Mouse (Mus musculus) G1E (cell line): ENCODE measurements at regions not wholly inside any gene's neighbourhood (a gene's known extent, or its start where the extent isn't known, plus 50 kb on each side); places are given as distances from the start of the nearest gene placed in this dataset.
A peak's percentile ranks its signal among the peaks of the same experiment; 100 is the strongest.

Experiments used
- ATAC-seq: 2 replicates; pipeline ENCODE4 v1.8.0; 2016; ENCODE audit warnings: mild to moderate bottlenecking; ENCODE audit not compliant: insufficient number of reproducible peaks, poor library complexity, low FRiP score, severe bottlenecking; ENCODE audit errors: extremely low read depth
- DNase-seq: peaks from one replicate; pipeline ENCODE4 v3.0.0; 2012; ENCODE audit warnings: low spot score
- H3K27me3 ChIP-seq: 2 replicates; pipeline ENCODE4 v1.6.1; 2012; ENCODE audit warnings: mild to moderate bottlenecking, low read length, inconsistent platforms; ENCODE audit not compliant: insufficient read depth
- H3K36me3 ChIP-seq: replicated peaks from 2 replicates; pipeline ENCODE3; 2012; ENCODE audit warnings: mild to moderate bottlenecking, inconsistent platforms
- H3K4me1 ChIP-seq: 2 replicates; pipeline ENCODE4 v1.6.1; 2012; ENCODE audit warnings: low read depth, low read length, inconsistent platforms, mixed read lengths; ENCODE audit not compliant: insufficient read depth
- H3K4me3 ChIP-seq: 2 replicates; pipeline ENCODE4 v1.5.1; 2012; ENCODE audit warnings: low read depth, mild to moderate bottlenecking, inconsistent platforms, low read length, moderate library complexity, mixed read lengths
- H3K9me3 ChIP-seq: replicated peaks from 2 replicates; pipeline ENCODE4 v1.6.1; 2012; ENCODE audit warnings: inconsistent platforms
- CTCF ChIP-seq: IDR thresholded peaks from 2 replicates; pipeline ENCODE4 v1.5.1; 2012; ENCODE audit warnings: low read depth, low read length, inconsistent platforms, mixed read lengths
- GATA1 ChIP-seq: IDR thresholded peaks from 2 replicates; pipeline ENCODE4 v1.6.1; 2012; ENCODE audit warnings: borderline replicate concordance, low read length, inconsistent platforms, mixed read lengths
- GATA2 ChIP-seq: IDR thresholded peaks from 2 replicates; pipeline ENCODE4 v1.6.1; 2012; ENCODE audit warnings: low read depth, low read length, inconsistent platforms, borderline replicate concordance
- POLR2AphosphoS5 ChIP-seq: IDR thresholded peaks from 2 replicates; pipeline ENCODE4 v1.6.1; 2012; ENCODE audit warnings: low read depth, low read length, inconsistent platforms; ENCODE audit not compliant: insufficient replicate concordance
- TAL1 ChIP-seq: conservative IDR thresholded peaks from 2 replicates; pipeline ENCODE4 v1.6.1; 2012; ENCODE audit warnings: low read depth, low read length, inconsistent platforms, mixed read lengths

GRCm38 (mm10) chr13:38766133-38766532 is 107.3 kb upstream of the Eef1e1 start:
- 0 out of 2 replicates have a peak, but pooled peaks cover 3% of the 10 kb centered on the region for H3K27me3 ChIP-seq
- no peak overlapping the region for H3K4me3 ChIP-seq
- DNase-seq, result no peak
- H3K9me3 ChIP-seq, result no peaks in the 10 kb centered on the region
- H3K36me3 ChIP-seq, result no peaks in the 10 kb centered on the region
- TF ChIP-seq GATA2, result no peak
- no peak for TF ChIP-seq GATA1
- TF ChIP-seq POLR2AphosphoS5, result no peak
- 0 out of 2 replicates have a peak, but pooled peaks have one; percentile 8 for TF ChIP-seq CTCF
- TF ChIP-seq TAL1, result no peak
- H3K4me1 ChIP-seq, result no peaks in the 10 kb centered on the region
- ATAC-seq, result no peak

- H3K36me3 ChIP-seq, result no peaks in the 10 kb centered on the region
- H3K27me3 ChIP-seq, result 0 out of 2 replicates have a peak, but pooled peaks cover 3% of the 10 kb centered on the region
- no peaks in the 10 kb centered on the region for H3K4me1 ChIP-seq
- no peak for DNase-seq
- TF ChIP-seq GATA2 (no peak), TAL1 (no peak), GATA1 (no peak), CTCF (no peak), POLR2AphosphoS5 (no peak)
- no peak overlapping the region for H3K4me3 ChIP-seq
- H3K9me3 ChIP-seq, result no peaks in the 10 kb centered on the region
- no peak for ATAC-seq
Observed at GRCm38 (mm10) chr13:38760261-38760660, 101.4 kb upstream of the Eef1e1 start.

DNA sequence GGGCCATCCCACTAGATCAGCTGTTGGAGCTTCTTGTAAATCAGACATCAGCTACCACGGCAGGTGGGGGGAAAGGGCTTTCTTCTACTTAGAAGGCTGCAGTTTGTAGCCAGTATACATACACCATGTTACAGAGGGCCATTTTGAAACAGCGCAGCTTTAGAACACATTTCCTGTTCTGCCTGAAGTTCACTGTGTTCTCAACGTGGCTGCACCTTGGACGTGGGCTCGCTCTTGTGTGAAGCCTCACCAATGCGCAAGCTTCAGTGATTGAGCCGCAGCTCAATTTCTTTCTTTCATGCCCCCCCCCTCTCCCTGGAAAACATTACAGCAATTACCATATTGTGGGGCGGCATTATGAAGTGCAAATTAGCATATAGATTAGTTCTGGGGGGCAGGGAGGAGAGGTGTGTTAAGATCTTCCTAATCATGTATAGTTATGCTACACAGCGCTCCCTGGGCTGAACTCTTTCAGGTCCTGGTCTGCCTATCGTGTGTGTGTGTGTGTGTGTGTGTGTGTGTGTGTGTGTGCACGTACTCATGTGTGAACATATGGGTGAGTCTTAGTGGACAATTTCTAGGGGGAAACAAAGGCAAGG is 97.9 kb upstream of the Eef1e1 start:
- DNase-seq (no peak), ATAC-seq (no peak)
- Histone ChIP-seq H3K9me3 (no peaks in the 10 kb centered on the region), H3K27me3 (0 out of 2 replicates have a peak, but pooled peaks cover 3% of the 10 kb centered on the region), H3K4me3 (no peak overlapping the region), H3K4me1 (no peaks in the 10 kb centered on the region), H3K36me3 (no peaks in the 10 kb centered on the region)
- TF ChIP-seq POLR2AphosphoS5 (no peak), GATA1 (no peak), TAL1 (no peak)

- H3K9me3 ChIP-seq, result no peaks in the 10 kb centered on the region
- TF ChIP-seq POLR2AphosphoS5 (no peak), GATA2 (no peak), GATA1 (no peak), TAL1 (no peak), CTCF (no peak)
- no peak overlapping the region for H3K4me3 ChIP-seq
- no peaks in the 10 kb centered on the region for H3K36me3 ChIP-seq
- H3K4me1 ChIP-seq, result no peaks in the 10 kb centered on the region
- no peak for DNase-seq
- no peaks in the 10 kb centered on the region for H3K27me3 ChIP-seq
- ATAC-seq, result no peak
Observed at GRCm38 (mm10) chr13:38753722-38754121, 94.9 kb upstream of the Eef1e1 start.

DNA sequence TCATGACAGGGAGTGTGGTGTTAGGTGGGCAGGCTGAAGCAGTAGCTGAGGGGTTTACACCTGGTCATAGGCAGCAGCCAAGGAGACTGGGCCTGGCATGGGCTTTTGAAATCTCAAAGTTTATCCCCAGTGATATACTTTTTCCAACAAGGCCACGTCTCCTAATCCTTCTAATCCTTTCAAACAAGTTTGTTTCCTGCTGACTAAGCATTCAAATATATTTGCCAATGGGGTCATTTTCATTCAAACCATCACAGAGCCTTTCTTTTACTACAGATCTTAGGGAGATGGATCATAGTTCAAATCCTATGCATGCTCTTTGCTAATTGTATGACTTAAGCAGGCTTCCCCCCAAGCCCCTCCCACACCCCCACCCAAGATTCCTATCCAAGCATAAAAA is 93.0 kb upstream of the Eef1e1 start:
- Histone ChIP-seq H3K4me3 (no peak overlapping the region), H3K9me3 (no peaks in the 10 kb centered on the region), H3K36me3 (no peaks in the 10 kb centered on the region), H3K27me3 (no peaks in the 10 kb centered on the region), H3K4me1 (no peaks in the 10 kb centered on the region)
- DNase-seq (no peak), ATAC-seq (no peak)
- no peak for TF ChIP-seq POLR2AphosphoS5
- no peak for TF ChIP-seq CTCF
- no peak for TF ChIP-seq TAL1
- no peak for TF ChIP-seq GATA2

- TF ChIP-seq TAL1 (no peak), CTCF (no peak), GATA1 (no peak), POLR2AphosphoS5 (no peak), GATA2 (no peak)
- H3K36me3 ChIP-seq, result no peaks in the 10 kb centered on the region
- no peak for ATAC-seq
- H3K27me3 ChIP-seq, result no peaks in the 10 kb centered on the region; the same call in 1 of the 2 replicates
- H3K4me3 ChIP-seq, result no peak overlapping the region
- H3K9me3 ChIP-seq, result no peaks in the 10 kb centered on the region
- DNase-seq, result no peak
- H3K4me1 ChIP-seq, result no peaks in the 10 kb centered on the region
Observed at GRCm38 (mm10) chr13:38740066-38740465, 81.2 kb upstream of the Eef1e1 start.

DNA sequence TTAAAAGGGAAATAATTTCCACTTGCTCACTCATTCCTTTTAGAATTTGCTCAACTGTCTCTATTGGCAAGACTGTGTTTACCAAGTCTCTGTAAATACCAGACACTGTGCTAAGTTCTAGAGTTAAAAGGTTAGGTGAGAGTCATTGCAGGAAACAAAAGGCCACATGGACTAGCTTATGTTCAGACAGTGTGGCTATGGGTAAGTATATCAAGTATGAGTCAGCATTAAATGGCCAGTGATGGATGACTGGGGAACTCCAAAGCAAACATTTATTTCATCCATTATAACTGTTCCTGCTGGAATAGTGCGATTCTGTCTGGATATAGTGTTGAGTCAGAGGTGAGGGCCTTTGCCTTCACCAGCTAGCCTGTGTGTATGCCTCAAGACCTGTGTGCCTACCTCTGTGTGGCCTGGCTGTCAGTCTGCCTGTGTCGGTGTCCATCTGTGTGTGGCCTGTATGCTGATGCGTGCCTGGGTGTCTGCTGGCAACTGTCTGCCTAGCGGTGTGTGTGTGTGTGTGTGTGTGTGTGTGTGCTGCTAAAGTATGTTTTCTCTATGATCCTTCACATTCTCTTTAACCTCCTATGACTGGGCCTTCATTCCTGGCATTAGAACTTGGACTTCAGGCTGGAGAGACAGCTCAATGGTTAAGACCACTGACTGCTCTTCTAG is 77.6 kb upstream of the Eef1e1 start:
- DNase-seq, result no peak
- ATAC-seq, result no peak
- H3K4me3 ChIP-seq, result no peak overlapping the region

More for the DNA sequence above, 77.6 kb upstream of the Eef1e1 start:
- H3K4me1 ChIP-seq, result no peaks in the 10 kb centered on the region
- no peak for TF ChIP-seq GATA1
- TF ChIP-seq POLR2AphosphoS5, result no peak
- TF ChIP-seq CTCF, result no peak
- no peaks in the 10 kb centered on the region for H3K9me3 ChIP-seq
- H3K27me3 ChIP-seq, result peaks cover 17% of the 10 kb centered on the region
- H3K36me3 ChIP-seq, result no peaks in the 10 kb centered on the region
